Mouse (Mus musculus) bone marrow macrophage, adult 2 months (primary cell): ENCODE measurements around the gene Rps6kc1.

Experiments used
- CTCF ChIP-seq: IDR thresholded peaks from 2 replicates; pipeline ENCODE4 v1.5.1; 2012; ENCODE audit warnings: low read depth, mild to moderate bottlenecking, low read length, moderate library complexity
- POLR2A ChIP-seq: IDR thresholded peaks from 2 replicates; pipeline ENCODE4 v1.6.1; 2012; ENCODE audit warnings: mild to moderate bottlenecking, low read depth, low read length, borderline replicate concordance

DNA sequence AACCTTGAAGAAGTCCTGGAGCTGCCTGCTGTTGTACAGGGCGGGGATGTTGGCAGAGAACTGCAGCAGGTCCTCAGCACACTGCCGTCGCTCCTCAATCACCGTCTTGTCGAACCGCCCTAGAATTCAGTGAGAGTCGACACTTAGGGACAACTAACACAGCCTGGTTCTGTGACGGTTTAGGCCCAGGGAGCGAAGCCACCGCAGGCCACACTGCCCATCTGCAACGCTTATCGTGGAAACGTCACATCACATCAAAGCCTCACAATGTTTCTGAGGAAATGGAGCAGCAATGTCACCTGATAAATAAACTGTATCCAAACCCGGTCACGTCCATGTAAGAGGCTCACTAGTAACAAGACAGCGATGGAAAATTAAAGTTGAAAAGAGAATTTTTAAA lies 22.9 kb downstream of the Rps6kc1 start:
- TF ChIP-seq POLR2A = no peak
- no peak for TF ChIP-seq CTCF
